Mouse (Mus musculus) MEL (cell line): ENCODE measurements around the gene Cldn5. TPM values are rescaled to one million over a fixed set of nuclear protein-coding genes. Genes with fewer than 3 reads are reported as not detected.

Source experiments
- DNase-seq: peaks from one replicate; pipeline ENCODE4 v3.0.0; 2011; ENCODE audit warnings: low read depth, low spot score
- H3K27ac ChIP-seq: 2 replicates; pipeline ENCODE4 v1.5.1; 2012; ENCODE audit warnings: low read depth, mild to moderate bottlenecking, control low read depth, low read length, moderate library complexity; ENCODE audit not compliant: control insufficient read depth
- H3K27me3 ChIP-seq, 2 experiments: fragments of 150-350 bp in 1 of 2; sonication (generic) in 1 of 2; 2 replicates each; pipeline ENCODE4 v1.6.1; 2012; ENCODE audit warnings: low read length in 2 of 2, mild to moderate bottlenecking in 2 of 2, improper control_type of control experiment in 1 of 2, moderate library complexity in 1 of 2; ENCODE audit not compliant: insufficient read depth in 2 of 2, control insufficient read depth in 1 of 2
- H3K36me3 ChIP-seq, 2 experiments: 2 replicates each; pipeline ENCODE4 v1.6.1; 2012 to 2014; ENCODE audit warnings: low read length in 2 of 2, improper control_type of control experiment in 1 of 2, inconsistent platforms in 1 of 2, mild to moderate bottlenecking in 1 of 2; ENCODE audit not compliant: insufficient read depth in 2 of 2, control insufficient read depth in 1 of 2
- H3K4me1 ChIP-seq, 2 experiments: fragments of 150-350 bp in 1 of 2; sonication (generic) in 1 of 2; 2 replicates each; pipeline ENCODE4 v1.6.1; 2012; ENCODE audit warnings: low read length in 2 of 2, improper control_type of control experiment in 1 of 2, mild to moderate bottlenecking in 1 of 2; ENCODE audit not compliant: insufficient read depth in 2 of 2, control insufficient read depth in 1 of 2
- H3K4me3 ChIP-seq, 2 experiments: fragments of 150-350 bp in 1 of 2; sonication (generic) in 1 of 2; 2 replicates each; pipeline ENCODE4 v1.5.1; 2012; ENCODE audit warnings: low read depth in 2 of 2, low read length in 2 of 2, mild to moderate bottlenecking in 2 of 2, moderate library complexity in 2 of 2, control low read depth in 1 of 2, improper control_type of control experiment in 1 of 2; ENCODE audit not compliant: control insufficient read depth in 1 of 2, insufficient read depth in 1 of 2
- H3K79me2 ChIP-seq: 2 replicates; pipeline ENCODE4 v1.6.1; 2012; ENCODE audit warnings: mild to moderate bottlenecking, low read length, moderate library complexity; ENCODE audit not compliant: control insufficient read depth, poor library complexity, insufficient read depth
- H3K9ac ChIP-seq: 2 replicates; pipeline ENCODE4 v1.6.1; 2012; ENCODE audit warnings: low read depth, mild to moderate bottlenecking, control low read depth, low read length, moderate library complexity; ENCODE audit not compliant: control insufficient read depth, poor library complexity, severe bottlenecking
- H3K9me3 ChIP-seq: fragments of 150-350 bp; sonication (generic); replicated peaks from 2 replicates; pipeline ENCODE4 v1.6.1; 2012; ENCODE audit warnings: mild to moderate bottlenecking, low read length, improper control_type of control experiment, moderate library complexity; ENCODE audit not compliant: insufficient read depth
- BHLHE40 ChIP-seq: IDR thresholded peaks from 2 replicates; pipeline ENCODE4 v1.6.1; 2012; ENCODE audit warnings: low read depth, mild to moderate bottlenecking, inconsistent platforms, low read length, improper control_type of control experiment, borderline replicate concordance
- CHD1 ChIP-seq: IDR thresholded peaks from 2 replicates; pipeline ENCODE4 v1.6.1; 2012; ENCODE audit warnings: low read depth, mild to moderate bottlenecking, inconsistent platforms, low read length, improper control_type of control experiment
- CTCF ChIP-seq, 3 experiments: IDR thresholded peaks in 2 of 3; conservative IDR thresholded peaks in 1 of 3; 2 replicates each; pipeline ENCODE4 v1.5.1; 2011 to 2012; ENCODE audit warnings: low read length in 3 of 3, low read depth in 2 of 3, mild to moderate bottlenecking in 2 of 3, improper control_type of control experiment in 1 of 3, inconsistent platforms in 1 of 3, mixed read lengths in 1 of 3, moderate library complexity in 1 of 3; ENCODE audit not compliant: control insufficient read depth in 1 of 3, insufficient read depth in 1 of 3, poor library complexity in 1 of 3, severe bottlenecking in 1 of 3
- E2F4 ChIP-seq: IDR thresholded peaks from 2 replicates; pipeline ENCODE4 v1.6.1; 2011; ENCODE audit warnings: low read depth, low read length, improper control_type of control experiment, borderline replicate concordance
- ETS1 ChIP-seq: IDR thresholded peaks from 2 replicates; pipeline ENCODE4 v1.6.1; 2012; ENCODE audit warnings: low read depth, mild to moderate bottlenecking, inconsistent platforms, low read length, improper control_type of control experiment, moderate library complexity
- GATA1 ChIP-seq: IDR thresholded peaks from 2 replicates; pipeline ENCODE4 v1.6.1; 2011; ENCODE audit warnings: low read depth, low read length, improper control_type of control experiment
- JUND ChIP-seq: IDR thresholded peaks from 2 replicates; pipeline ENCODE4 v1.6.1; 2011; ENCODE audit warnings: low read depth, mild to moderate bottlenecking, improper control_type of control experiment, low read length
- KAT2A ChIP-seq: conservative IDR thresholded peaks from 2 replicates; pipeline ENCODE4 v1.6.1; 2012; ENCODE audit warnings: low read depth, low read length, improper control_type of control experiment, inconsistent platforms
- MAX ChIP-seq: IDR thresholded peaks from 2 replicates; pipeline ENCODE4 v1.6.1; 2011; ENCODE audit warnings: low read length, improper control_type of control experiment
- MAZ ChIP-seq: IDR thresholded peaks from 2 replicates; pipeline ENCODE4 v1.6.1; 2012; ENCODE audit warnings: low read depth, mild to moderate bottlenecking, inconsistent platforms, low read length, improper control_type of control experiment
- MXI1 ChIP-seq: IDR thresholded peaks from 2 replicates; pipeline ENCODE4 v1.6.1; 2011; ENCODE audit warnings: mild to moderate bottlenecking, low read depth, low read length, improper control_type of control experiment
- MYB ChIP-seq: IDR thresholded peaks from 2 replicates; pipeline ENCODE4 v1.6.1; 2011; ENCODE audit warnings: mild to moderate bottlenecking, low read depth, low read length, improper control_type of control experiment
- MYC ChIP-seq: IDR thresholded peaks from 2 replicates; pipeline ENCODE4 v1.6.1; 2011; ENCODE audit warnings: low read depth, mild to moderate bottlenecking, low read length, improper control_type of control experiment, moderate library complexity
- POLR2AphosphoS2 ChIP-seq: IDR thresholded peaks from 2 replicates; pipeline ENCODE4 v1.6.1; 2011; ENCODE audit warnings: low read length, improper control_type of control experiment
- POLR2AphosphoS5 ChIP-seq: IDR thresholded peaks from 2 replicates; pipeline ENCODE4 v1.6.1; 2012; ENCODE audit warnings: low read depth, borderline replicate concordance, mild to moderate bottlenecking, inconsistent platforms, low read length, moderate library complexity, mixed read lengths
- RAD21 ChIP-seq: IDR thresholded peaks from 2 replicates; pipeline ENCODE4 v1.6.1; 2011; ENCODE audit warnings: mild to moderate bottlenecking, low read depth, low read length, improper control_type of control experiment
- RCOR1 ChIP-seq: IDR thresholded peaks from 2 replicates; pipeline ENCODE4 v1.6.1; 2012; ENCODE audit warnings: low read depth, mild to moderate bottlenecking, inconsistent platforms, low read length, improper control_type of control experiment
- SIN3A ChIP-seq: IDR thresholded peaks from 2 replicates; pipeline ENCODE4 v1.6.1; 2012; ENCODE audit warnings: low read length, improper control_type of control experiment, inconsistent platforms
- TAL1 ChIP-seq: IDR thresholded peaks from 2 replicates; pipeline ENCODE4 v1.6.1; 2012; ENCODE audit warnings: mild to moderate bottlenecking, inconsistent platforms, low read length, moderate library complexity, mixed read lengths
- TBP ChIP-seq: IDR thresholded peaks from 2 replicates; pipeline ENCODE4 v1.8.0; 2011; ENCODE audit warnings: low read depth, low read length, improper control_type of control experiment
- TCF12 ChIP-seq: IDR thresholded peaks from 2 replicates; pipeline ENCODE4 v1.6.1; 2014; ENCODE audit warnings: low read depth, mild to moderate bottlenecking, inconsistent platforms, low read length, improper control_type of control experiment, moderate library complexity
- USF1 ChIP-seq: IDR thresholded peaks from 2 replicates; pipeline ENCODE4 v1.6.1; 2014; ENCODE audit warnings: low read depth, mild to moderate bottlenecking, inconsistent platforms, low read length, improper control_type of control experiment, moderate library complexity
- USF2 ChIP-seq, 2 experiments: IDR thresholded peaks; 2 replicates each; pipeline ENCODE4 v1.6.1; 2011 to 2012; ENCODE audit warnings: improper control_type of control experiment in 2 of 2, low read length in 2 of 2, borderline replicate concordance in 1 of 2, inconsistent platforms in 1 of 2, low read depth in 1 of 2, mild to moderate bottlenecking in 1 of 2; ENCODE audit not compliant: insufficient read depth in 1 of 2
- ZC3H11A ChIP-seq: IDR thresholded peaks from 2 replicates; pipeline ENCODE4 v1.6.1; 2012; ENCODE audit warnings: low read depth, mild to moderate bottlenecking, inconsistent platforms, low read length, improper control_type of control experiment
- ZKSCAN1 ChIP-seq: IDR thresholded peaks from 2 replicates; pipeline ENCODE4 v1.6.1; 2012; ENCODE audit warnings: low read depth, mild to moderate bottlenecking, inconsistent platforms, low read length, improper control_type of control experiment, moderate library complexity
- ZMIZ1 ChIP-seq: IDR thresholded peaks from 2 replicates; pipeline ENCODE4 v1.6.1; 2012; ENCODE audit warnings: low read depth, mild to moderate bottlenecking, inconsistent platforms, low read length, improper control_type of control experiment, moderate library complexity
- ZNF384 ChIP-seq: IDR thresholded peaks from 2 replicates; pipeline ENCODE4 v1.6.1; 2012; ENCODE audit warnings: low read depth, mild to moderate bottlenecking, inconsistent platforms, low read length, improper control_type of control experiment
- polyA plus RNA-seq, 2 experiments: library from polyadenylated mRNA; stranded (reverse) in 1 of 2; unstranded in 1 of 2; fragments of >175 nt in 1 of 2; fragments of >200 nt in 1 of 2; gene quantifications; 2 replicates each; pipeline versions ENCODE4 v1.2.1 to v1.2.4; 2012; ENCODE audit warnings: low replicate concordance in 2 of 2, low read depth in 1 of 2; ENCODE audit not compliant: insufficient read length in 2 of 2, insufficient read depth in 1 of 2, missing spikeins in 1 of 2
- total RNA-seq: library from RNA; depleted of rRNA; stranded (reverse); fragments of 300-350 nt; gene quantifications from 2 replicates; pipeline ENCODE4 v1.2.3, GENCODE M21; 2012

The Cldn5 gene
- total and polyA plus RNA-seq, 3 experiments, result not detected

- H3K27ac ChIP-seq, result no peak overlapping the region
- no peak overlapping the region for H3K9ac ChIP-seq
- TF ChIP-seq POLR2AphosphoS5 (no peak), RAD21 (no peak), TBP (no peak), CHD1 (no peak), CTCF (IDR thresholded peaks at IDR 0.05 in 2 of 3, conservative IDR thresholded peaks at IDR 0.05 in 1 of 3; ENCODE audit: control insufficient read depth in 1 of 3, insufficient read depth in 1 of 3, low read depth in 2 of 3, low read length in 3 of 3, poor library complexity in 1 of 3, severe bottlenecking in 1 of 3) (no peak), E2F4 (no peak), ZC3H11A (no peak), MXI1 (no peak), MAZ (no peak), ZMIZ1 (no peak), TCF12 (no peak), TAL1 (no peak)
- TF ChIP-seq, all 39 proteins: peak for 0
- Histone ChIP-seq H3K79me2 (peaks cover 2% of the 10 kb centered on the region; the same call in 1 of the 2 replicates), H3K4me1 (no peaks in the 10 kb centered on the region), H3K9me3 (no peaks in the 10 kb centered on the region), H3K4me3 (no peak overlapping the region), H3K27me3 (no peaks in the 10 kb centered on the region), H3K36me3 (peaks cover 5 to 18% of the 10 kb centered on the region in 2 experiments)
- no peak for DNase-seq
Observed at GRCm38 (mm10) chr16:18805746-18806145, 29.1 kb downstream of the Cldn5 start.

- Histone ChIP-seq H3K79me2 (peaks cover 25% of the 10 kb centered on the region), H3K27ac (no peak overlapping the region), H3K4me1 (peaks cover 0 to 3% of the 10 kb centered on the region in 2 experiments; a peak in 2 of 4 replicates), H3K9me3 (no peaks in the 10 kb centered on the region), H3K4me3 (no peak overlapping the region), H3K36me3 (peaks cover 5 to 12% of the 10 kb centered on the region in 2 experiments)
- no peak for TF ChIP-seq MYB
- TF ChIP-seq USF1, result no peak
- no peak for TF ChIP-seq SIN3A
- TF ChIP-seq MAZ, result no peak
- no peak for TF ChIP-seq RAD21
- no peak for TF ChIP-seq RCOR1
- TF ChIP-seq ZC3H11A, result no peak
- TF ChIP-seq KAT2A, result no peak
- TF ChIP-seq TBP, result no peak
- no peak for TF ChIP-seq TAL1
- no peak for TF ChIP-seq ETS1
- TF ChIP-seq JUND, result no peak
- TF ChIP-seq ZNF384, result no peak
- TF ChIP-seq MYC, result no peak
- TF ChIP-seq MAX, result no peak
- no peak for TF ChIP-seq ZKSCAN1
- TF ChIP-seq BHLHE40, result no peak
- no peak for TF ChIP-seq USF2 (IDR thresholded peaks at IDR 0.05; ENCODE audit: borderline replicate concordance in 1 of 2, insufficient read depth in 1 of 2, low read depth in 1 of 2, low read length in 2 of 2)
- no peak for TF ChIP-seq POLR2AphosphoS2
- no peak for TF ChIP-seq GATA1
- TF ChIP-seq, all 39 proteins: peak for 0
- DNase-seq, result no peak
- no peaks in the 10 kb centered on the region for H3K27me3 ChIP-seq
- no peak overlapping the region for H3K9ac ChIP-seq
Observed at GRCm38 (mm10) chr16:18809001-18809400, 32.4 kb downstream of the Cldn5 start.
